Mouse (Mus musculus) limb, embryonic 11.5 days (tissue): Measurements from ENCODE around the gene Rerg. TPM values are rescaled to one million over a fixed set of nuclear protein-coding genes. Genes with fewer than 3 reads are reported as not detected.

Experiments
- ATAC-seq: fragments of 200-750 bp; cut with Nextera tagmentation; 2 replicates; pipeline ENCODE4 v1.8.0; 2017; ENCODE audit warnings: low read depth; ENCODE audit not compliant: insufficient number of reproducible peaks, low FRiP score, low TSS enrichment
- DNase-seq: peaks from one replicate; pipeline ENCODE4 v3.0.0-alpha.2; 2015; ENCODE audit warnings: low spot score
- H3K27ac ChIP-seq: fragments of 300-500 bp; sonication (generic); replicated peaks from 2 replicates; pipeline ENCODE4 v1.5.1; 2014; ENCODE audit warnings: low read depth, mild to moderate bottlenecking, low read length
- H3K27me3 ChIP-seq: fragments of 300-500 bp; sonication (generic); 2 replicates; pipeline ENCODE4 v1.6.1; 2014; ENCODE audit warnings: mild to moderate bottlenecking, low read length, mixed read lengths; ENCODE audit not compliant: control insufficient read depth, insufficient read depth
- H3K36me3 ChIP-seq: fragments of 300-500 bp; sonication (generic); 2 replicates; pipeline ENCODE4 v1.6.1; 2014; ENCODE audit warnings: mild to moderate bottlenecking, low read length, moderate library complexity, mixed read lengths; ENCODE audit not compliant: control insufficient read depth, insufficient read depth
- H3K4me1 ChIP-seq: fragments of 300-500 bp; sonication (generic); 2 replicates; pipeline ENCODE4 v1.6.1; 2014; ENCODE audit warnings: low read length, mixed read lengths; ENCODE audit not compliant: control insufficient read depth, insufficient read depth
- H3K4me2 ChIP-seq: fragments of 300-500 bp; sonication (generic); 2 replicates; pipeline ENCODE4 v1.6.1; 2014; ENCODE audit warnings: low read depth, mild to moderate bottlenecking, moderate library complexity; ENCODE audit not compliant: severe bottlenecking
- H3K4me3 ChIP-seq: fragments of 300-500 bp; sonication (generic); 2 replicates; pipeline ENCODE4 v1.5.1; 2014; ENCODE audit warnings: low read depth, low read length
- H3K9ac ChIP-seq: fragments of 300-500 bp; sonication (generic); 2 replicates; pipeline ENCODE4 v1.6.1; 2014; ENCODE audit warnings: mild to moderate bottlenecking, low read length
- H3K9me3 ChIP-seq: fragments of 300-500 bp; sonication (generic); 2 replicates; pipeline ENCODE4 v1.6.1; 2016; ENCODE audit warnings: low read length; ENCODE audit not compliant: control insufficient read depth
- WGBS: fragments of 180-500 bp; shearing (Covaris S2); extraction: QIAGEN DNeasy Blood & Tissue Kit; methylation state at CpG from one replicate; pipeline ENCODE4 v1.1.7; 2014; 5-methylcytosine and 5-hydroxymethylcytosine counted together
- polyA plus RNA-seq: library from polyadenylated mRNA; unstranded; fragments of >200 nt; fragmentation: Nextera tagmentation; extraction: Ambion mirVana; gene quantifications from 2 replicates; pipeline ENCODE4 v1.2.1, GENCODE M21; 2014

Rerg gene
- polyA plus RNA-seq, 1 experiment from 2014 or later = 1.3 TPM

DNA sequence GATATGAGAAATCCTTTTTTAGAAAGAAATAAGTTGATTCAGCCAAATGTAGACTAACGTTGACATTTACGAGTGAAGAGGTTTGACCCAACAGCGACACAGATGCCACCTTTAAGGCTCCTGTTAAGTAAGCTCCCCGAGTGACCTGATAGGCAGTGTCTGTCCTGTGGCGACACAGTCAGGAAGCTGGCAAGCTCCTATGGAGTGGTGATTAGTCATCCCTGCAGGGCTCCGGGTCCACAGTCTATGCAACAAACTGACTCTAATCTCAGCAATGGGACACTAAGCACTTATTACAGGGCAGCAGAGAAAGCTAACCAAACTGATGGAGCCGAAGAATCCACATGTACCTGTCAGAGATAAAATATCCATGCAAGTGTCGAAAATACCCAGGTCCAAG is 98.0 kb downstream of the Rerg start:
- DNase-seq (no peak), ATAC-seq (no peak)
- no peak overlapping the region for H3K4me3 ChIP-seq
- H3K27me3 ChIP-seq = no peaks in the 10 kb centered on the region
- H3K9me3 ChIP-seq = no peaks in the 10 kb centered on the region
- H3K4me2 ChIP-seq = no peak overlapping the region
- no peaks in the 10 kb centered on the region for H3K4me1 ChIP-seq
- H3K27ac ChIP-seq = no peak overlapping the region
- no peak overlapping the region for H3K9ac ChIP-seq
- no peaks in the 10 kb centered on the region for H3K36me3 ChIP-seq
- 59% methylated on average over 8 of the region's 8 CpGs for WGBS

DNA sequence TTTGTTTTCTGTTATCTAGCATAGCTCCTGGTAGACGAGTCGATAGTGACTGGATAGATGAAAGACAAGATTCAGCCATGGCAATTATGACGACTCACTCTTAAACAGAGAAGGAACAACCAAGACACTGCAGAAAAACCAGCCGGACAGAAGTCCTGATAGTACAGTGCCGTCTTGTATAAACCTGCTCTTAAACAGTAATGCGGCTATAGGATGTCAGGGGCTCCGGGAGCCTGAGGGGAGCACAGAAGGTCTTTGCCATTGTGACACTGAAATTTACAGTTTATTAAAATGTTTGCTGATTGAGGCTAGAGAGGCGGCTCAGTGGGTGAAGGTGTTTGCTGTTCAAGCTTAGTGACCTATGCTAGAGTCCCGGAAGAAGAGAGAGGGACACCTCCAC is 98.8 kb downstream of the Rerg start:
- no peak overlapping the region for H3K4me3 ChIP-seq
- no peaks in the 10 kb centered on the region for H3K27me3 ChIP-seq
- no peak for DNase-seq
- WGBS = 90% methylated on average over 9 of the region's 9 CpGs
- no peaks in the 10 kb centered on the region for H3K9me3 ChIP-seq
- H3K27ac ChIP-seq = no peak overlapping the region
- H3K36me3 ChIP-seq = no peaks in the 10 kb centered on the region
- no peaks in the 10 kb centered on the region for H3K4me1 ChIP-seq
- ATAC-seq = no peak
- no peak overlapping the region for H3K9ac ChIP-seq
- no peak overlapping the region for H3K4me2 ChIP-seq

DNA sequence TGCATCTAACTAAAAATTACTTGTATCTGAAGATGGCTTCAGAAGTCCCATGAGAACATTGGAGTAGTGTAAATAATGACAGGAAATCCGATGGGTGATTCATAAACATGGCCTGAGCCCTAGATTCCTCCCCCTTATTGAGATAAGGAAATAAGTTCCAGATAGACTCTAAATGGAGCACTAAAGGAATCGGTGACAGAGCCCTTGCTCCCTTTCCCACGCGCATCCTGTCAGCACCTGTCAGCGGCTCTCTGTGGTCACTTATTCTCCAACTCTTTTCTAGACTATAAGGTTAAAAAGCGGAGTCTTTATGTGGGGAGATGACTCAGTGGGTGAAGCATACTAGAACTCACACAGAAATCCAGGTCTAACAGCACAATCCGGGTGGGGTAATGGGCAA is 104.8 kb downstream of the Rerg start:
- Histone ChIP-seq H3K4me3 (no peak overlapping the region), H3K27me3 (no peaks in the 10 kb centered on the region), H3K36me3 (no peaks in the 10 kb centered on the region), H3K27ac (no peak overlapping the region), H3K9ac (no peak overlapping the region), H3K4me1 (no peaks in the 10 kb centered on the region), H3K9me3 (no peaks in the 10 kb centered on the region), H3K4me2 (no peak overlapping the region)
- DNase-seq (no peak), ATAC-seq (no peak)
- WGBS = 89% methylated on average over 7 of the region's 7 CpGs

- H3K4me3 ChIP-seq = no peak overlapping the region
- H3K9ac ChIP-seq = no peak overlapping the region
- 93% methylated on average over 14 of the region's 14 CpGs for WGBS
- ATAC-seq = no peak
- DNase-seq = no peak
- H3K9me3 ChIP-seq = no peaks in the 10 kb centered on the region
- H3K27me3 ChIP-seq = no peaks in the 10 kb centered on the region
- no peak overlapping the region for H3K27ac ChIP-seq
- no peak overlapping the region for H3K4me2 ChIP-seq
- no peaks in the 10 kb centered on the region for H3K4me1 ChIP-seq
- no peaks in the 10 kb centered on the region for H3K36me3 ChIP-seq
These were observed 105.5 kb downstream of the Rerg start for GRCm38 (mm10) chr6:137064786-137065185.

DNA sequence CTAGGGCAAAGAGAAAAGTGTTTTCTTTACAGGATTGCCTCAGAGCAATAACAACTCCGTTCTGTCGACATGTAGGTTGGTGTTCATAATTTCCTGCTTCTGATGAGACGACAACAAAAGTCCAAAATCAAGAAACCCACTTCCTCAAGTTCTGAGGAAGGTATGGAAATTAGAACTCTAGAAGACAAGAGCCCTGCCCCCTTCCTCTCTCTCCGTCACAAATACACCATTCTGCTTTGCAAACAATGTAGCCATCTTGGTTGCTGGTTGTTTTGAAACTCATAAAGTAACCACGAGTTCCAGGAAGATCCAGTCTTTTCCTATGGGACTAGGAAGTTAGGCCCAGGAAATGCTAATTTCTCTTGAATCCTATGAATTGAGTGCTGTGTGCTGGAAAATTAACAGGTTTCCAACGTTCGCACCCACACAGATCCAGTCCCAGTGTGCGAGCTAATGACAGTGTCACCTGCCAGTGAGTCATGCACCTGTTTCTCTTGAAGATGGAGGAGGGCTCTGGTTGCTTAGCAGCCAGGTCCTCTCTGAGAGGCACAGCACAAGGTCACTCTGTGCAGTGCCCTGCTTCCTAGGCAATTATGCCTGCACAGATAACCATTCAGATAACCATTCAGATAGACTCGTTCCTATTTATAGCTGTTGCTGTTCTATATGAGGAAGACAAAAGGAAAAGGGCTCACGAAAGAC is 106.9 kb downstream of the Rerg start:
- H3K36me3 ChIP-seq = no peaks in the 10 kb centered on the region
- no peaks in the 10 kb centered on the region for H3K27me3 ChIP-seq
- no peak overlapping the region for H3K4me2 ChIP-seq

DNA sequence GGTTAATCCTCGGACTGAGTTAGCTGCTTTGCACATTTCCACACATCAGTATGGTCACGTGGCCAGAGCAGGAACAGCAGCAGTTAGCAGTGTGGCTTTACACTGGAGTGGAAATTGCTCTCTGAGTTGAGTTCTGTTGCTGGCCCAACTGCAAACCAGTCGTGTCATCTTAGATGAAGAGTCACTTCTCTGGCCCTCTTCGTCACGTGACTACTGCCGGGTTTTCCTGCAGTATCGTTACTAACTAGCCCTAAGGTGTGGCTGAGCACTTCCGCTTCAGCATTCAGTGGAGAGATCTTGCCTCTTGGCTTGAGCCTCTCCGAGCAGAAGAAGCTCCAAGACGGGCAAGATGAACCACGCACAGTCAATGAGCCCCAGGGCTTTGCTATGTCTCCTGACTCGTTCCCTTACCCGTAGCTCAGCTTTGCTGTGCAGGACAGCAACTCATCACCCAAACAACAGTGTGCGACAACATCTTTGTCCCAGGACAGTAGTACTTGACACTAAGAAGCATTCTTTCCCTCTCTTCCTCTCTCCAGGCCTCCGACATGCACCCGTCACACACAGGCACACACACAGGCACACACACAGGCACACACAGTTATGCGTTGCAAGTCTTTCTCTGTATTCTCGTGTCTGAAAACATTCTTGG is 108.3 kb downstream of the Rerg start:
- WGBS = 90% methylated on average over 18 of the region's 18 CpGs

More for the DNA sequence above, 106.9 kb downstream of the Rerg start:
- DNase-seq = no peak
- ATAC-seq = no peak
- no peak overlapping the region for H3K9ac ChIP-seq
- no peak overlapping the region for H3K27ac ChIP-seq
- WGBS = 82% methylated on average over 10 of the region's 10 CpGs
- no peaks in the 10 kb centered on the region for H3K4me1 ChIP-seq
- no peaks in the 10 kb centered on the region for H3K9me3 ChIP-seq
- H3K4me3 ChIP-seq = no peak overlapping the region

GRCm38 (mm10) chr6:137060595-137060994 is 109.7 kb downstream of the Rerg start:
- no peak for DNase-seq
- 82% methylated on average over 5 of the region's 5 CpGs for WGBS
- no peak overlapping the region for H3K27ac ChIP-seq

More for the DNA sequence above, 108.3 kb downstream of the Rerg start:
- H3K9ac ChIP-seq = no peak overlapping the region
- H3K4me1 ChIP-seq = no peaks in the 10 kb centered on the region
- H3K4me3 ChIP-seq = no peak overlapping the region
- ATAC-seq (no peak), DNase-seq (no peak)
- no peaks in the 10 kb centered on the region for H3K27me3 ChIP-seq
- no peaks in the 10 kb centered on the region for H3K9me3 ChIP-seq
- H3K27ac ChIP-seq = no peak overlapping the region
- no peaks in the 10 kb centered on the region for H3K36me3 ChIP-seq
- no peak overlapping the region for H3K4me2 ChIP-seq

DNA sequence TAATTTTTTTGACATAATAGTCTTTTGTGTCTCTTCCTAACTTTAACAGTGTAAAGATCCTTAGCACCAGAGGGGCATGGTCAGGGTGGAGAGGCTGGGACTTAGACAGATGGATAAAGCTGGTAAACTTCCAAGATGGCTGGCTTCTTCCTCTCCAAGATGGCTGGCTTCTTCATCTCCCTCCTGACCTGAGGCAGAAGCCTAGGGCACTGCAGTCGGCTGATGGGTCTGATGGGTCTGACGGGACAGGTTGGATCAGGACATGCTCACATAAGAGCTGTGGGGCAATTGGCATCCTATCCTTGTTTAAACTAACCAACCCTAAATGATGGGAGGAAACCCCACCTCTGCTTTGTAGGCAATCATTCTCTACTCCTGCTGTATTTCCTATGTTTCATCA is 112.0 kb downstream of the Rerg start:
- H3K27me3 ChIP-seq = no peaks in the 10 kb centered on the region
- H3K36me3 ChIP-seq = no peaks in the 10 kb centered on the region
- no peak overlapping the region for H3K4me3 ChIP-seq
- ATAC-seq (no peak), DNase-seq (no peak)
- no peaks in the 10 kb centered on the region for H3K4me1 ChIP-seq
- 88% methylated on average over 2 of the region's 2 CpGs for WGBS
- H3K4me2 ChIP-seq = no peak overlapping the region
- no peak overlapping the region for H3K9ac ChIP-seq
- no peak overlapping the region for H3K27ac ChIP-seq
- H3K9me3 ChIP-seq = no peaks in the 10 kb centered on the region

More at GRCm38 (mm10) chr6:137060595-137060994, 109.7 kb downstream of the Rerg start:
- no peak for ATAC-seq
- Histone ChIP-seq H3K4me3 (no peak overlapping the region), H3K9me3 (no peaks in the 10 kb centered on the region), H3K4me1 (no peaks in the 10 kb centered on the region), H3K4me2 (no peak overlapping the region), H3K36me3 (no peaks in the 10 kb centered on the region), H3K27me3 (no peaks in the 10 kb centered on the region), H3K9ac (no peak overlapping the region)
